Mouse (Mus musculus): Measurements from ENCODE around the gene Abhd14a. TPM values are rescaled to one million over a fixed set of nuclear protein-coding genes. Genes with fewer than 3 reads are reported as not detected.

Gene Abhd14a
- polyA plus RNA-seq, 1 experiment from 2014 or later: 50.5 TPM

DNA sequence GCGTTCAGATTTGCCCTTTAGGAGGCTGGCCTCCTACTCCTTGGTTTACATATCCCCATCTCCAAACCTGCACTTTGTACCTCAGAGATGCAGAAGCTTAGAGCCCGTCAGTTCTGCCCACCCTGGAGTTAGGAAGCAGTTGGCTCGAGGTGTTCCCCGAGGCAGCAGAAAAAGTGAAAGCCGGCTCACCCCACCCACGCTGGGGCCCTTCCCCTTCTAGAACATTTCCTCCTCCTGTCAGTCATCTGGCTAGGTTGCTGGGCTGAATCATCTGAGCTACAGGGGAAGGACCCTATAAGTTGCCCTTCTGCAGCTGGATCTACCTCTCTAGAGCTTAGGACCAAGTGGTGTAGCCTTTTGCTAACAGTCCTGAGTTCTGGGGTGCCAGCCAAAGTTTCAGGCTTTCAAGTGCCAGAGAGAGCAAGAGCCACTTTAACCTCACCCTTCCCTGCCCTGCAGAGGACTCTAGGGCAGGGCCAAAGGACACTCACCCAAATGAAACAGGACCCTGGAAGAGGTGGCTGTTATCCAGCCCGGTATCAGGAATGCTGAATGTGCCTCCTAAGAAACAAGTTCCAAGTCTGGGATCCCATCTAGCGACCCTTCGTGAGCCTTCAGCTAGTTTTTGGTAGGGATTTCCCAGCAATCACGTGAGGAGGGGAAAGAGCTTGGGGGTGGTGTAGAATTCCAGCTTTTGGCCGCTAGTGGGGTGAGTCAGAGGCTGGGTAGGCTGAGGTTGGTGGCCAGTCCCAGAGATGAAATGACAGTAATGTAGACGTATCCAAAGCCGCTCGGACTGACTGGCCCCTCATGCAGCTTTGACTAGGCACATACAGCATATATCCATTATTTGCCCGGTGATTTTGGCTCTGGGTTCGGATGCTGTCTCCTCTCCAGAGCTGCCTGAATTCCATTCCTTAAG, 28.8 kb upstream of the Abhd14a start:
- H3K9ac ChIP-seq: peak overlapping the region; percentile 42
- no peaks in the 10 kb centered on the region for H3K9me3 ChIP-seq (replicated peaks)
- peak overlapping the region; percentile 63 for H3K4me2 ChIP-seq
- peak overlapping the region; percentile 65 for H3K4me3 ChIP-seq
- H3K27ac ChIP-seq: peak overlapping the region; percentile 77
- no peaks in the 10 kb centered on the region for H3K27me3 ChIP-seq
- H3K36me3 ChIP-seq: peaks cover 3% of the 10 kb centered on the region; the same call in 1 of the 2 replicates
- WGBS: 20% methylated on average over 16 of the region's 16 CpGs
- peaks cover 51% of the 10 kb centered on the region for H3K4me1 ChIP-seq (replicated peaks)
- peak; percentile 20 for ATAC-seq (replicated peaks; ENCODE audit: insufficient number of reproducible peaks, insufficient read depth, low FRiP score, low read depth)

DNA sequence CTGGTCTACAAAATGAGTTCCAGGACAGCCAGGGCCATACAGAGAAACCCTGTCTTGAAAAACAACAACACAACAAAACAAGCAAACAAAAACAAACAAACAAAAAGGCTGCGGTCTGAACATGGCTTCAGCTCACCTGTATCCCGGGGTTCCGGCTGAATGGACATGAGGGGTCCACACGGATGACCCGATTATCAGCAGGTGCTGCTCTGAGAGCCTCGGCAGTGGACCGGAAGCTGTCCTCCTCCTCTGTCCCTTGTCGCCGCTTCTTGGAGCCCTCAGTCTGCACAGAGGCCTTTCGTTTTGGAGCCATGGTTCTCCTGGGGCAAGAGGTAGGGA, 28.2 kb upstream of the Abhd14a start, which contains the start of gene Rrp9:
Gene Rrp9 (plus strand): TSS at position 301 of the 339 bp plus-strand sequence.
- Histone ChIP-seq H3K27ac (peak within 1 kb of the TSS; percentile 77), H3K9me3 (replicated peaks) (no peaks in the 10 kb centered on the region), H3K27me3 (no peaks in the 10 kb centered on the region), H3K4me3 (peak within 1 kb of the TSS; percentile 65), H3K36me3 (no peaks in the 10 kb centered on the region; the same call in 1 of the 2 replicates), H3K4me2 (peak within 1 kb of the TSS; percentile 63), H3K9ac (peak within 1 kb of the TSS; percentile 42), H3K4me1 (replicated peaks) (peaks cover 51% of the 10 kb centered on the region)
- 81% methylated on average over 10 of the region's 10 CpGs for WGBS
- no peak for ATAC-seq (replicated peaks; ENCODE audit: insufficient number of reproducible peaks, insufficient read depth, low FRiP score, low read depth)

DNA sequence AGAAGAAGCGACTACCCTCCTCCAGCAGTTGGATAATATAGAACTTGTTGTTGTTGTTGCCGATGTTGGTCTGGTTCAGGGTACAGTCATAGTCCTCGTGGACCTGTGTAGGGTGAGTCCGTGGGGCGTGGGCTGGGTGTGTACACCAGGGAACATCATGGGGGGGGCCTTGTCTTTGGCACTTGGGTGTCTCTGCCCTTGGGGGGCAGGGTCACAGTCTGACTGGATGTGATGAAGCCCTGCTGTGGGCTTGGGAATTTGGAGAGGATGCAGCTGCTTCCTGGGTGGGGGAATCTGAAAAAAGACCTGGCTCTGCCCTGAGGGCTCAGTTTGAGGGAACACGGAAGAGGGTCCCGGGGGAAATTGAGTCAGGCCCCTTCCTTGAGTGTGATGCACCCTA, 27.6 kb upstream of the Abhd14a start:
- peaks cover 51% of the 10 kb centered on the region for H3K4me1 ChIP-seq (replicated peaks)
- H3K4me3 ChIP-seq: no peak overlapping the region
- no peak overlapping the region for H3K27ac ChIP-seq
- WGBS: 59% methylated on average over 7 of the region's 7 CpGs
- no peaks in the 10 kb centered on the region for H3K36me3 ChIP-seq
- H3K4me2 ChIP-seq: 0 out of 2 replicates have a peak overlapping the region, but pooled peaks have one; percentile 7
- H3K27me3 ChIP-seq: no peaks in the 10 kb centered on the region
- H3K9me3 ChIP-seq (replicated peaks): no peaks in the 10 kb centered on the region
- H3K9ac ChIP-seq: no peak overlapping the region
- no peak for ATAC-seq (replicated peaks; ENCODE audit: insufficient number of reproducible peaks, insufficient read depth, low FRiP score, low read depth)

DNA sequence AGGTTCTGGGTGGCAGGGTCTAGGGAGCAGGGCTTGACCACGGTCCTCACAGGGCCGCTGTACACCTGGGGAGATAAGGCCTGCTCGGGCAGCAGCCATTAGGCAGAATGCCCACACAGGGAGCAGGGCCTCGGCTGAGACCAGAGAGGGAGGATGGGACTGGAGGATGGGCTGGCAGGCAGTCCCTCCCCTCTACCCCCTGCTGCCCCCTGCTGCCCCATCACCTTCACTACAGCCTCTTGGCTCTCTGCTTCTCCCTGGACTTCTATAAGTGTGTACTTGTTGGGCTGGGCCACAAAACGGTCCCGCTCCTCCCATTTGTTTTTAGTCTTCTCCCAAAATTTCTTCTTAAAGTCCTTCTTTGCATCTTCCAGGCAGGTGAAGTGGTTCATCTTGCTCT, 27.0 kb upstream of the Abhd14a start:
- Histone ChIP-seq H3K27ac (no peak overlapping the region), H3K4me1 (replicated peaks) (peaks cover 51% of the 10 kb centered on the region), H3K9ac (no peak overlapping the region), H3K4me3 (no peak overlapping the region), H3K27me3 (no peaks in the 10 kb centered on the region), H3K9me3 (replicated peaks) (no peaks in the 10 kb centered on the region), H3K4me2 (peak overlapping the region; percentile 24; the same call in 1 of the 2 replicates), H3K36me3 (no peaks in the 10 kb centered on the region)
- WGBS: 5% methylated on average over 6 of the region's 6 CpGs
- ATAC-seq (replicated peaks; ENCODE audit: insufficient number of reproducible peaks, insufficient read depth, low FRiP score, low read depth): no peak

DNA sequence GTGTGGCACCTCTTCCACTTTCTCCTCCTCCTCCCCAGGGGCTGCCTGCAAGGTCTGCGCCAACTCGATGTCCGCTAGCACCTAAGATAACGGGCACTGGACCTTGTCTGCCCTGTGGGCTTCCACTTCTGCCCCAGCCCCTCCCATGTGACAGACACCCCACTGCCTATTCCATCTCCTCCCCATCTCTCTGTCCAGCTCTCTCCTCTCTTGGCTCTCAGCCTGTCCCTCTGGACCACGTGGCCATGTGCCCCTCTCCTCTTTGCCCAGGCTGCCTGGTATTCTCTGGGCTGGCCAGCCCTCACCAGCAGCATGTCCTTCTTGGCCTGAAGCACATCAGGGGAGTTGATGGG, 26.3 kb upstream of the Abhd14a start:
- ATAC-seq (replicated peaks; ENCODE audit: insufficient number of reproducible peaks, insufficient read depth, low FRiP score, low read depth): no peak
- Histone ChIP-seq H3K27ac (no peak overlapping the region), H3K4me3 (no peak overlapping the region), H3K9ac (no peak overlapping the region), H3K4me2 (no peak overlapping the region), H3K36me3 (no peaks in the 10 kb centered on the region), H3K9me3 (replicated peaks) (no peaks in the 10 kb centered on the region), H3K27me3 (no peaks in the 10 kb centered on the region), H3K4me1 (replicated peaks) (peaks cover 51% of the 10 kb centered on the region)
- 69% methylated on average over 5 of the region's 5 CpGs for WGBS

DNA sequence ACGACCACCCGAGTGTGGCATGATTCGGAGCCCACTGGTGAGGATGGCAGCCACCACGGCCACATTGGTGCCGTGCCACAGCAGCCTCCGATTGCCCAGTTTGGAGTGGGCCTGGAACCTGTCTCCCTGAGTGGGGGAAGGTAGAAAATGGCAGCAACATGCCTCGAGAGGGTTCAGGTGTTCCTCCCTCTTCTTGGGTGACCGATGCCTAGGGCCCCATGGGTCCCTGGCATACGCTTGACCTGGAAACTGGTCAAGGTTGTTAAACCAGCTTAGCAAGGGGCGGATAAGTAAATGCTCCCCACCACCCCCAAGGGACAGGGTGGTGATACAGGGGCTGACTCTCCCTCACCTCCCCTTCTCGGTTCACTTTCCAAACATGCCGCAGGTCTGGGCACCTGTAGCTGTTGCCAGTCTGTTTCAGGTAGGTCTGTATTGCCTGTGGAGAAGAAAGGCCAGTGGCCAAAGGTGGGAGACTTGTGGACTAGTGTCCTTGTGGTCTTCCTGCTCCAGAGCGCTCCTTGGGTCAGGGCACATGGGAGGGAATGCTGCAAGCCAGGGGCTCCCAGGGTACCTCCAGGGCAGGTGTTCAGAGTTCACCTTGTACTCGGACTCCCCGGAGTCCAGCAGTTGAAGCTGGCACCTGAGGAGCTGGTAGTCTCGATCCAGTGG, 25.7 kb upstream of the Abhd14a start:
- Histone ChIP-seq H3K4me2 (no peak overlapping the region), H3K9me3 (replicated peaks) (no peaks in the 10 kb centered on the region), H3K27me3 (no peaks in the 10 kb centered on the region), H3K4me3 (no peak overlapping the region), H3K4me1 (replicated peaks) (peaks cover 50% of the 10 kb centered on the region), H3K27ac (no peak overlapping the region), H3K36me3 (no peaks in the 10 kb centered on the region), H3K9ac (no peak overlapping the region)
- 86% methylated on average over 16 of the region's 16 CpGs for WGBS
- no peak for ATAC-seq (replicated peaks; ENCODE audit: insufficient number of reproducible peaks, insufficient read depth, low FRiP score, low read depth)

DNA sequence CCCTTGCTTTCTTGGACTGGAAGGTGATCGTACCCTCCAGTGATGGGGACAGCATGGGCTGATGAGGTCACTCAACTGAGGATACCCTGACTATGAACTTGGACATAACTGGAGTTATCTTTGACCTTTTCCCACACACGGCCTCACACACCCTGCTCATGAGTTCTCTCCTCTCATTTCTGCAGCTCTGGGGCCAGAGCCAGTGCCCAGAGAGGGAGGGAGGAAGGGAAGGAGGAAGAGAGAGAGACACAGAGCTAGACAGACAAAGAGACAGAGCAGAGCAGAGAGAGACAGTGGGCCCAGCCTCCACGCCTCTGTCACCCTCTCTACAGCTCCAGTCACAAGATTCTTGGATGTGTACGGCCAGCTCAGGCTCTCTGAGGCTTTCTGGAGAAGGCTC, 24.8 kb upstream of the Abhd14a start:
- ATAC-seq (replicated peaks; ENCODE audit: insufficient number of reproducible peaks, insufficient read depth, low FRiP score, low read depth): no peak
- H3K9ac ChIP-seq: no peak overlapping the region

DNA sequence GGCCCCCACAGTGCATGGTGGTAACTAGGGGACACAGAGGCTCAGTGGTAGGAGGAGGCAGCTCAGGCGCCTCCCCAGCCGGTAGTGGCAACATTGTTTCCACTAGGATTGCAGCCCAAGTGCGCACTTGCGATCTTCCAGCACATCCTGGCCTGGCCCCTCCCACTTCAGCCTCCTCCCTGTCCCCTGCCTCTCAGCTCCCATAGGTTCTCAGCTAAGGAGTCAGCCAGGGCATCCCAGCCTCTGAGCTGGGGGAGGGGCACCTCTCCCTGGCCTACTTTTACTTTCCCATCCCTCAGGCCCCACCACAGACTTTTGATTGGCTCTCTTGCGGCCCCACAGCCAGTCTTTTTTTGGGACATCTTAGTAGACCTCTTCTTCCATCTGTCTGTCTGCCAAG, 24.4 kb upstream of the Abhd14a start:
- 14% methylated on average over 5 of the region's 5 CpGs for WGBS

More for the DNA sequence above, 24.8 kb upstream of the Abhd14a start:
- Histone ChIP-seq H3K4me2 (no peak overlapping the region), H3K27ac (peak overlapping the region; percentile 44), H3K9me3 (replicated peaks) (no peaks in the 10 kb centered on the region), H3K27me3 (no peaks in the 10 kb centered on the region), H3K36me3 (no peaks in the 10 kb centered on the region), H3K4me3 (no peak overlapping the region), H3K4me1 (replicated peaks) (peaks cover 42% of the 10 kb centered on the region)
- WGBS: 54% methylated on average over 4 of the region's 4 CpGs

DNA sequence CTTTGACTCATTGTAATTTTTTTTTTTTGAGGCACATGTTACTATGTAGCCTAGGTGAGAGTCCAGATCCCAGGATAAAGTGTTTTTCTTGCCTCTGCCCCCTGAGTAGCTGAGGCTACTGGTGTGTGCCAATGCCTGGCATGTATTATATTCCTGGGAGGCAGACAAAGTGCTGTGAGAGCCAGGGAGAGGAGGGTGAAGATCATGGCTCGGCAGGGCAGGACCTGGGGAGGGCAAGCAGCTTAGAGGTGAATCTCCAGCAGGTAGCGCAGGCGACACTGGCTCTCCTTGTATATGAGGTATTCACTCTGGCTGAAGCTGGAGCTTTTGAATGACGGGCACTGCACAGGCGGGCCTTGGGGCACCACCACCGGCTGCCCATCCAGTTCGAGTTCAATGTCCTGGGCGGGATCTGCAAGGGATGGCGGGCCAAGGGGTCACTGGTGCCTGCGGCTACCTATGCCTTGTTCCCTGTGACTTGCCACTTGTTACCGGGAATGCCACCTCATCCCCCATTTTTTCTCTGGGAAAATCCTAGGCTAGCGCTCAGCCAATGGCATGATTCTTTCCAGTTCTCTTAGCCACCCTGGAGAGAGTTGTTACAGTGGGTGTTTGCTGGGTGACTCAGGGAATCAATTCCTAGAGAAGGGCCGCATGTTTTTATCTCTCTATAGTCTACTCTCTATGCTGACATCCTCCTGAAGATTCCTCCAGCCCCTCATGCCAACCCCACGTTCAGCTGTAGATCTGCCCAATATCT, 23.7 kb upstream of the Abhd14a start:
- 62% methylated on average over 14 of the region's 14 CpGs for WGBS
- peaks cover 4% of the 10 kb centered on the region; the same call in 1 of the 2 replicates for H3K27me3 ChIP-seq
- H3K36me3 ChIP-seq: no peaks in the 10 kb centered on the region
- no peak for ATAC-seq (replicated peaks; ENCODE audit: insufficient number of reproducible peaks, insufficient read depth, low FRiP score, low read depth)
- no peak overlapping the region; the same call in 1 of the 2 replicates for H3K9ac ChIP-seq
- no peaks in the 10 kb centered on the region for H3K9me3 ChIP-seq (replicated peaks)
- peaks cover 36% of the 10 kb centered on the region for H3K4me1 ChIP-seq (replicated peaks)
- no peak overlapping the region for H3K4me3 ChIP-seq
- H3K27ac ChIP-seq: no peak overlapping the region
- H3K4me2 ChIP-seq: peak overlapping the region; percentile 47

More for the DNA sequence above, 24.4 kb upstream of the Abhd14a start:
- no peak; the same call in 1 of the 2 replicates for ATAC-seq (replicated peaks; ENCODE audit: insufficient number of reproducible peaks, insufficient read depth, low FRiP score, low read depth)
- Histone ChIP-seq H3K27ac (peak overlapping the region; percentile 44), H3K9ac (no peak overlapping the region), H3K4me2 (peak overlapping the region; percentile 47), H3K27me3 (peaks cover 2% of the 10 kb centered on the region; the same call in 1 of the 2 replicates), H3K9me3 (replicated peaks) (no peaks in the 10 kb centered on the region), H3K36me3 (no peaks in the 10 kb centered on the region), H3K4me3 (no peak overlapping the region), H3K4me1 (replicated peaks) (peaks cover 42% of the 10 kb centered on the region)

DNA sequence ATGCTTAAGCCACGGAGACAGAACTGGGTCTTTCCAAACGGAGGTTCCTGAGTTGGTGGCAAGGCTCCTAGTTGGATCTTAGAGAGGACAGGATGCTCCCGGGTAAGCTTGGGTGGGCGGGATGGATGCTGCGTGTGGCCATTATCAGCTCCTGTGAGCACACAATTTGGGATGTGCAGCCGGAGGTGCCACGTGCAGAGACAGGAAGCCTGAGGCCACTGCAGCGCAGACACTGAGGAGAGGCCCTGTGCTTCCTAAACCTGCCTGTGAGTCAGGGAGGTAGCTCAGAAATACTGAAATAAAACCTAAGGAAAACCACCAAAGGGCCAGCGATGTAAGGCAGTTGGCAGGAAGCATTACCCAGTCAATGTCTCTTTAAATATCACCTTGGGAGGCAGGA, 22.3 kb upstream of the Abhd14a start:
- WGBS: 53% methylated on average over 9 of the region's 9 CpGs
- Histone ChIP-seq H3K27ac (no peak overlapping the region), H3K9ac (no peak overlapping the region), H3K36me3 (no peaks in the 10 kb centered on the region), H3K9me3 (replicated peaks) (no peaks in the 10 kb centered on the region), H3K4me2 (no peak overlapping the region), H3K27me3 (peaks cover 7% of the 10 kb centered on the region; the same call in 1 of the 2 replicates), H3K4me3 (no peak overlapping the region), H3K4me1 (replicated peaks) (peaks cover 33% of the 10 kb centered on the region)
- ATAC-seq (replicated peaks; ENCODE audit: insufficient number of reproducible peaks, insufficient read depth, low FRiP score, low read depth): no peak

DNA sequence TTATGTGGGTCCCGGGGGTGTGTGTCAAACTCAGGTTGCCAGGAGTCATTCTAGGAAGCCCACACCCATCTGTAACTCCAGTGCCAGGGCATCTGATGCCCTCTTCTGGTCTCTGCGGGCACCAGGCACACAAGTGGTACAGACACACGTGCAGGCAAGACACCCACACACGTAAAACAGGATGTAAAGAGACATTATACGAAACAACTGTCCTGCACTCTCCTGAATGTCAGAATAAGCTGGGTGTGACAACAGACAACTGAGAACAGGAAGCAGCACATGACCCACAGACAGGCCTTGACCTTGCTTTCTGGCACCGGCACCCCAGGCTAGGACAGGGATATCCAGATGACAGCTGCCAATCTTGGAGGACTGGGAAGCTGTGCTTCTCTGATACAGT, 21.8 kb upstream of the Abhd14a start:
- Histone ChIP-seq H3K36me3 (no peaks in the 10 kb centered on the region), H3K4me2 (no peak overlapping the region), H3K4me3 (no peak overlapping the region), H3K4me1 (replicated peaks) (peaks cover 34% of the 10 kb centered on the region), H3K9ac (no peak overlapping the region), H3K27me3 (peaks cover 9% of the 10 kb centered on the region; the same call in 1 of the 2 replicates), H3K9me3 (replicated peaks) (no peaks in the 10 kb centered on the region), H3K27ac (no peak overlapping the region)
- WGBS: 57% methylated on average over 6 of the region's 6 CpGs
- no peak for ATAC-seq (replicated peaks; ENCODE audit: insufficient number of reproducible peaks, insufficient read depth, low FRiP score, low read depth)
